Mouse (Mus musculus): ENCODE data around the gene Sult2b1. TPM values are rescaled to one million over a fixed set of nuclear protein-coding genes. Genes with fewer than 3 reads are reported as not detected.

Sult2b1 gene
- polyA plus RNA-seq, 1 experiment from 2014 or later, result 3.7 TPM

DNA sequence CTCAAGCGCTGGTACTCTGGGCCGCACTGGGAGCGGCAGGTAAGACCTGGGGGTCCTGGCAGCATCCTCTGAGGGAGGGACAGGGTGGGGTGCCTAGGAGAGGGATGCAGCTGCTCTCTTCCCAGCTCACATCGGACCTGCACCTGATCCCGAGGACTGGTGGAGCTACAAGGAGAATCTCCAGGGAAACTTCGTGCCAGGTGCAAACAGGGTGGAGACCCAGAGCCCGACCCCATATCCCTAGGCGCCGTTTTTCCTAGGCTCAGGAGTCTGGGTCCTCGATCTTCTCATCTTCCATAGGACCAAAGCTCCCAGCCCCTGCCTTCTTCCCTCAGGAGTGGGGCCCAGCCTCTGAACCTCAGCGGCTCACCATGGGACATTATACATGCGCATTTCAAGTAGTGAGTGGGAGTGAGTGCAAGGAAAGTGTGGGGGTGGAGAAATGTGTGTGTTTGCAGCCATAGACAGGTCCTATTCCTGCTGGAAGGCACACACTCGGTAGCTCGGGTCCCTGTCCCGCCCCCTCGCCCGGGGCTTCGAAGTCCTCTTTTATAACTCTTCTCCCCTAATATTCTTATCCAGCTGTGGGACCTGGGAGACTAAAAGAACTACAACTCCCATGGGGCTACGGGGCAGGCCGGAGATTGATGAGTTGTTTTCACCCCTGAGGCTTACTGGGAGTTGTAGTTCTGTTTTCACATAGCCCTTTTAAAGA is 84.0 kb downstream of the Sult2b1 start:
- WGBS, result 2% methylated on average over 20 of the region's 20 CpGs
- Histone ChIP-seq H3K4me1 (ENCODE audit: insufficient read depth, low read depth, low read length) (peaks cover 17% of the 10 kb centered on the region), H3K9ac (replicated peaks; ENCODE audit: low read depth) (0 out of 2 replicates have a peak overlapping the region, but pooled peaks have one; percentile 26), H3K36me3 (ENCODE audit: insufficient read depth, low read length) (no peaks in the 10 kb centered on the region), H3K9me3 (ENCODE audit: low read length) (no peaks in the 10 kb centered on the region), H3K27ac (ENCODE audit: low read length) (no peak overlapping the region), H3K27me3 (replicated peaks; ENCODE audit: insufficient read depth, low read length) (peaks cover 13% of the 10 kb centered on the region; the same call in 1 of the 2 replicates), H3K4me2 (replicated peaks; ENCODE audit: low read depth, low read length) (peak overlapping the region; percentile 53), H3K4me3 (ENCODE audit: low read depth, low read length) (peak overlapping the region; percentile 17; the same call in 1 of the 2 replicates)
- peak; percentile 86 for DNase-seq (ENCODE audit: low spot score)
- no peak; the same call in 1 of the 2 replicates for ATAC-seq
- no peak for TF ChIP-seq CTCF (IDR thresholded peaks at IDR 0.05)
- TF ChIP-seq EP300 (IDR thresholded peaks at IDR 0.05), result no peak

DNA sequence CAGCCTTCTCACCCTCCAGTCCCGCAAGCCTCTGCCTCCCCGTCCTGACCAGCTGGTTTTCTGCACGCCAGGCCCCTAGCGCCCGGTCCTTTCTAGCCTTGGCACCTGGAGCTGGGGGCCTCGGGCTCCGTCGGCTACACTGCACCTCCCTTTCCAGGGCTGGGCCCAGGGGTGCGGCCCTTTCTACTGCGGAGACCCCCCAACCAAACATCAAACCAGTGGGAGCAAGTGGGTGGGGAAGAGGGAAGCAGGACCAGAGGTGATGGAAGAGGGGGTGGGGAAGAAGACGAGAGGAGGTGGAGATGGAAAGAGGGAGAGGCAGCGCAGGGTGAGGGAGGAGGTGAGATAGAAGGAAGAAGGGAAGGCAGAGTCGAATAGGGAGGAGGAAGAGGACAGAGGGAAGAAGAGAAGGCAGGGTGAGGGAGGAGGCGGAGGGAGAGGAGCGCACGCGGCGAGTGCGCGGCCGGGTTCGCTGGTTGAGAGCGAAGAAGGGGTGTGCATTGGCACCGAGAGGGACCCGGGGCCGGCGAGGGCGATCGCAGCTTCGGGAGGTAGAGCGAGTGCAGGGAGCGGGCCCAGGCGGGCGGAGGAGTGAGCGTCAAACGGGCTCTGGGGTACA is 84.8 kb downstream of the Sult2b1 start, which contains the start of gene Car11:
Gene Car11, plus strand, starts transcription at position 321 of the 619 bp plus-strand sequence.
- 2% methylated on average over 31 of the region's 36 CpGs for WGBS

DNA sequence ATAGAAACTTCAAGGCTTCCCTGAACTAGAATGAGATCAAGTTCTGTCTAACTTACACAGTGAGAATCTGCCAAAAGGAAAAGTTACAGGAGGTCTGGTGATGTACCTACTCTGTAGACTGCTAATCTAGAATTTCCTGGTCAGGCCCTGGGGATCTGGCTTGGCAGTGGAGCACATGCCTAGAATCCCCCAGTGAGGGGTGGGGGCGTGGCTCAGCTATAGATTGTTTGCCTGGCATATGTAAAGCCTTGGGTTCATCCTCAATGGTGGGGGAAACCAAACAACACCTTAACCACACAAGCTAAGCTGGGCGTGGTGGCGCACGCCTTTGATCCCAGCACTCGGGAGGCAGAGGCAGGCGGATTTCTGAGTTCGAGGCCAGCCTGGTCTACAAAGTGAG is 86.6 kb downstream of the Sult2b1 start:
- H3K4me3 ChIP-seq (ENCODE audit: low read depth, low read length), result no peak overlapping the region
- no peak for TF ChIP-seq CTCF (IDR thresholded peaks at IDR 0.05)
- no peak for TF ChIP-seq EP300 (IDR thresholded peaks at IDR 0.05)
- peaks cover 8% of the 10 kb centered on the region; the same call in 1 of the 2 replicates for H3K4me1 ChIP-seq (ENCODE audit: insufficient read depth, low read depth, low read length)
- no peak overlapping the region for H3K9ac ChIP-seq (replicated peaks; ENCODE audit: low read depth)
- H3K36me3 ChIP-seq (ENCODE audit: insufficient read depth, low read length), result no peaks in the 10 kb centered on the region
- H3K27ac ChIP-seq (ENCODE audit: low read length), result no peak overlapping the region
- no peak overlapping the region for H3K4me2 ChIP-seq (replicated peaks; ENCODE audit: low read depth, low read length)
- peaks cover 13% of the 10 kb centered on the region; the same call in 1 of the 2 replicates for H3K27me3 ChIP-seq (replicated peaks; ENCODE audit: insufficient read depth, low read length)
- 79% methylated on average over 5 of the region's 7 CpGs for WGBS
- no peaks in the 10 kb centered on the region for H3K9me3 ChIP-seq (ENCODE audit: low read length)
- no peak for ATAC-seq
- DNase-seq (ENCODE audit: low spot score), result peak; percentile 4

More for the DNA sequence above, 84.8 kb downstream of the Sult2b1 start, which contains the start of gene Car11:
- H3K27me3 ChIP-seq (replicated peaks; ENCODE audit: insufficient read depth, low read length), result peaks cover 13% of the 10 kb centered on the region; the same call in 1 of the 2 replicates
- H3K27ac ChIP-seq (ENCODE audit: low read length), result no peak within 1 kb of the TSS
- no peaks in the 10 kb centered on the region for H3K36me3 ChIP-seq (ENCODE audit: insufficient read depth, low read length)
- no peaks in the 10 kb centered on the region for H3K9me3 ChIP-seq (ENCODE audit: low read length)
- TF ChIP-seq EP300 (IDR thresholded peaks at IDR 0.05), result no peak
- no peak for TF ChIP-seq CTCF (IDR thresholded peaks at IDR 0.05)
- H3K4me3 ChIP-seq (ENCODE audit: low read depth, low read length), result peak within 1 kb of the TSS; percentile 17; the same call in 1 of the 2 replicates
- peak within 1 kb of the TSS; percentile 53 for H3K4me2 ChIP-seq (replicated peaks; ENCODE audit: low read depth, low read length)
- 0 out of 2 replicates have a peak within 1 kb of the TSS, but pooled peaks have one; percentile 26 for H3K9ac ChIP-seq (replicated peaks; ENCODE audit: low read depth)
- DNase-seq (ENCODE audit: low spot score) (no peak), ATAC-seq (no peak)
- H3K4me1 ChIP-seq (ENCODE audit: insufficient read depth, low read depth, low read length), result peaks cover 16% of the 10 kb centered on the region

DNA sequence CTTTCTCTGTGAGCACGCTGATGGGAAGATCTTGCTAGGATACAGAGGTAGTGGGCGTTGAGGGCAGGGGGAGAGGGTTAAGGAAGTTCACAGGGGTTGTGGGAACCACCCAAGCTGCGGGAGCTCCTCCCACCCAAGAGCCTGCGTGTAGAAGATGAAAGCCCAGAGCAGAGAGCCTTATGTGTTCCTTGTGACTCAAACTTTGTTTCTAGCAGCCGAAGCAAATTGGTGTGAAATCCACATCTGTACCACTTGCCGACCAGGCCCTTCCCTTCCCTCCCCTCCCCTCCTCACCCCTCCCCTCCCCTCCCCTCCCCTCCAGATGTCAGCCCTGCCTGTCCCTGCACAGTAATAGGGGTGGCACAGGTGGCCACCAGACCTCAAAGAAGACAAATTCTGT is 89.4 kb downstream of the Sult2b1 start:
- peaks cover 4% of the 10 kb centered on the region; the same call in 1 of the 2 replicates for H3K4me1 ChIP-seq (ENCODE audit: insufficient read depth, low read depth, low read length)
- no peak overlapping the region for H3K27ac ChIP-seq (ENCODE audit: low read length)
- no peak overlapping the region for H3K4me3 ChIP-seq (ENCODE audit: low read depth, low read length)
- no peak overlapping the region for H3K9ac ChIP-seq (replicated peaks; ENCODE audit: low read depth)
- H3K36me3 ChIP-seq (ENCODE audit: insufficient read depth, low read length), result no peaks in the 10 kb centered on the region
- no peaks in the 10 kb centered on the region for H3K9me3 ChIP-seq (ENCODE audit: low read length)
- DNase-seq (ENCODE audit: low spot score) (peak; percentile 5), ATAC-seq (no peak)
- 23% methylated on average over 6 of the region's 6 CpGs for WGBS
- TF ChIP-seq EP300 (IDR thresholded peaks at IDR 0.05), result no peak
- no peak for TF ChIP-seq CTCF (IDR thresholded peaks at IDR 0.05)
- H3K4me2 ChIP-seq (replicated peaks; ENCODE audit: low read depth, low read length), result no peak overlapping the region
- H3K27me3 ChIP-seq (replicated peaks; ENCODE audit: insufficient read depth, low read length), result peaks cover 9% of the 10 kb centered on the region; the same call in 1 of the 2 replicates

DNA sequence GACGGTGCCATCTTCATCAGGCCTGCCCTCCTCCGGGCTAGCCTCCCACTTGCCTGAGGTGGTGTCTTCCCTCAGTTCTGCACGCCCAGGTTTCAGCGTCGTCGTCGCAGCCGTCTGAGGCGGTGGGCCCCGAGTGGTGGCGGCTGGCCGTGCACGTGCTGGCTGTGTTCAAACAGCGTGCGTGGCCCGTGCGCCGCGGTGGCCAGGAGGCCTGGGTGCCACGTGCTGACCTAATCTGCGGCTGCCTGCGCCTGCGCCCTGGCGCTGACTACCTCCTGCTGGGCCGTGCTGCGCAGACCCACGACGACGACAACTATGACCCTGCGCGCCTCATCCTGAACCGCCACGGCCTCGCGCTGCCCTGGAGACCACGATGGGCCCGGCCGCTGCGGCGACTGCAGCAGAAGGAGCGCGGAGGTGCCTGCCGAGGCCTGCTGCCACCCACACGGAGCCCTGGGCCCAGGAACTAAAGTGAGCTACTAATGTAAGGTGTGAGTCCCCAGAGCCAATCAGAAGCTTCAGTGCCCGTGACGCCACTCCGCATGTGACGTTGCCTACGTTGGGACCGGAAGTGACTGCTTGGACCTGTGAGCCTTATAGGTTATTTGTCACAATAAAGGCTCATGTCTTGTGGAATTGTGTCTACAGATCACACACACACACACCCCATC is 90.4 kb downstream of the Sult2b1 start, which contains the start of gene Sec1:
Gene Sec1, minus strand, starts transcription at position 482 of the 671 bp plus-strand sequence.
- DNase-seq (ENCODE audit: low spot score), result no peak
- 0 out of 2 replicates have a peak, but pooled peaks cover 2% of the 10 kb centered on the region for H3K27me3 ChIP-seq (replicated peaks; ENCODE audit: insufficient read depth, low read length)
- 91% methylated on average over 48 of the region's 50 CpGs for WGBS

DNA sequence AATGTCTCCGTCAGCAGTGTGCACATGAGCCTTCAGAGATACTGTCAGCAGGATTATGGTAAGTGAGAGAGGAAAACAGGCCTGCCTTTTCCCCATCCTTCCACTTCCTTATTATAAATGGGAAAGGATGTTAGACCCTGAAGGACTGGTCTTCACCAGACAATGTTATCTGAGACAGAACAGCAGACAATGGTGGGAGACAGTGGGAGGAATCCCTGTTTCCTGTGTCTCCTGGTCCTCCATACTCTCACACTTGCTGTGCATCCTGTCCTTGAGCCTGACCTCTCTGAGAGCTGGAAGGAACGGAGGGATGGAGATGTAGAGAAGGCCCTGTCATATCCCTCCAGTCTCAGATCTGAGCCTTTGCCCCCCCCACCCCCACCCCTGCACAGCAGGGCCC is 92.1 kb downstream of the Sult2b1 start:
- H3K27ac ChIP-seq (ENCODE audit: low read length), result no peak overlapping the region
- H3K27me3 ChIP-seq (replicated peaks; ENCODE audit: insufficient read depth, low read length), result no peaks in the 10 kb centered on the region
- no peak for ATAC-seq
- H3K9me3 ChIP-seq (ENCODE audit: low read length), result no peaks in the 10 kb centered on the region
- H3K4me1 ChIP-seq (ENCODE audit: insufficient read depth, low read depth, low read length), result no peaks in the 10 kb centered on the region
- DNase-seq (ENCODE audit: low spot score), result peak; percentile 3
- WGBS, result 73% methylated on average over 2 of the region's 2 CpGs
- no peak overlapping the region for H3K4me2 ChIP-seq (replicated peaks; ENCODE audit: low read depth, low read length)
- TF ChIP-seq EP300 (IDR thresholded peaks at IDR 0.05) (no peak), CTCF (IDR thresholded peaks at IDR 0.05) (no peak)
- no peak overlapping the region for H3K4me3 ChIP-seq (ENCODE audit: low read depth, low read length)
- H3K9ac ChIP-seq (replicated peaks; ENCODE audit: low read depth), result no peak overlapping the region
- H3K36me3 ChIP-seq (ENCODE audit: insufficient read depth, low read length), result no peaks in the 10 kb centered on the region

More for the DNA sequence above, 90.4 kb downstream of the Sult2b1 start, which contains the start of gene Sec1:
- H3K9me3 ChIP-seq (ENCODE audit: low read length), result no peaks in the 10 kb centered on the region
- no peak within 1 kb of the TSS for H3K4me3 ChIP-seq (ENCODE audit: low read depth, low read length)
- no peaks in the 10 kb centered on the region for H3K4me1 ChIP-seq (ENCODE audit: insufficient read depth, low read depth, low read length)
- H3K27ac ChIP-seq (ENCODE audit: low read length), result no peak within 1 kb of the TSS
- ATAC-seq, result no peak
- no peaks in the 10 kb centered on the region for H3K36me3 ChIP-seq (ENCODE audit: insufficient read depth, low read length)
- H3K9ac ChIP-seq (replicated peaks; ENCODE audit: low read depth), result no peak within 1 kb of the TSS
- no peak within 1 kb of the TSS for H3K4me2 ChIP-seq (replicated peaks; ENCODE audit: low read depth, low read length)
- TF ChIP-seq EP300 (IDR thresholded peaks at IDR 0.05), result no peak
- no peak for TF ChIP-seq CTCF (IDR thresholded peaks at IDR 0.05)
